Mouse (Mus musculus) heart, postnatal 0 days (tissue): ENCODE data around the gene Zfp36l1. TPM values are rescaled to one million over a fixed set of nuclear protein-coding genes. Genes with fewer than 3 reads are reported as not detected.

ENCODE experiments used
- ATAC-seq: fragments of 200-750 bp; cut with Nextera tagmentation; 2 replicates; pipeline ENCODE4 v1.8.0; 2017; ENCODE audit warnings: low read depth, moderate number of reproducible peaks, moderate library complexity; ENCODE audit not compliant: insufficient read depth
- DNase-seq: peaks from one replicate; pipeline ENCODE4 v3.0.0-alpha.2; 2016; ENCODE audit warnings: low spot score
- H3K27ac ChIP-seq: fragments of 300-500 bp; sonication (generic); 2 replicates; pipeline ENCODE4 v1.5.1; 2014; ENCODE audit warnings: low read depth, mild to moderate bottlenecking
- H3K27me3 ChIP-seq: fragments of 300-500 bp; sonication (generic); 2 replicates; pipeline ENCODE4 v1.6.1; 2014; ENCODE audit warnings: low read length, mixed read lengths; ENCODE audit not compliant: control insufficient read depth, insufficient read depth
- H3K36me3 ChIP-seq: fragments of 300-500 bp; sonication (generic); replicated peaks from 2 replicates; pipeline ENCODE4 v1.6.1; 2014; ENCODE audit warnings: low read length, mixed read lengths; ENCODE audit not compliant: control insufficient read depth, insufficient read depth
- H3K4me1 ChIP-seq: fragments of 300-500 bp; sonication (generic); 2 replicates; pipeline ENCODE4 v1.6.1; 2014; ENCODE audit warnings: antibody characterized with exemption; ENCODE audit not compliant: control insufficient read depth, insufficient read depth
- H3K4me2 ChIP-seq: fragments of 300-500 bp; sonication (generic); 2 replicates; pipeline ENCODE4 v1.6.1; 2014; ENCODE audit warnings: low read depth, mild to moderate bottlenecking, low read length, moderate library complexity
- H3K4me3 ChIP-seq: fragments of 300-500 bp; sonication (generic); 2 replicates; pipeline ENCODE4 v1.5.1; 2014; ENCODE audit warnings: low read depth, low read length
- H3K9ac ChIP-seq: fragments of 300-500 bp; sonication (generic); replicated peaks from 2 replicates; pipeline ENCODE4 v1.6.1; 2014; ENCODE audit warnings: low read depth, low read length, mixed read lengths
- H3K9me3 ChIP-seq: fragments of 300-500 bp; sonication (generic); replicated peaks from 2 replicates; pipeline ENCODE4 v1.6.1; 2016; ENCODE audit warnings: low read length; ENCODE audit not compliant: control insufficient read depth
- CTCF ChIP-seq: IDR thresholded peaks from 2 replicates; pipeline ENCODE4 v1.5.1; 2016; ENCODE audit warnings: antibody characterized with exemption, control low read depth, low read depth
- EP300 ChIP-seq: IDR thresholded peaks from 2 replicates; pipeline ENCODE4 v1.6.1; 2016; ENCODE audit warnings: antibody characterized with exemption, low read depth
- WGBS: fragments of 180-500 bp; shearing (Covaris S2); extraction: QIAGEN DNeasy Blood & Tissue Kit; methylation state at CpG from one replicate; pipeline ENCODE4 v1.1.7; 2014; 5-methylcytosine and 5-hydroxymethylcytosine counted together
- polyA plus RNA-seq: library from polyadenylated mRNA; unstranded; fragments of >200 nt; fragmentation: Nextera tagmentation; extraction: Ambion mirVana; gene quantifications from 2 replicates; pipeline ENCODE4 v1.2.1, GENCODE M21; 2015
- total RNA-seq: library from RNA; depleted of rRNA; stranded (reverse); fragments of >200 nt; gene quantifications from 2 replicates; pipeline ENCODE4 v1.2.3, GENCODE M21; 2014; ENCODE audit warnings: low replicate concordance; rRNA removed

Zfp36l1 gene
- 80.6 and 85.1 TPM in 2 replicates for total RNA-seq
- 60.3 and 69.6 TPM in 2 replicates for polyA plus RNA-seq

- Histone ChIP-seq H3K4me1 (peaks cover 13% of the 10 kb centered on the region; the same call in 1 of the 2 replicates), H3K9ac (peak within 1 kb of the TSS; percentile 96), H3K27ac (peak within 1 kb of the TSS; percentile 97), H3K4me2 (peak within 1 kb of the TSS; percentile 68), H3K27me3 (no peaks in the 10 kb centered on the region), H3K4me3 (peak within 1 kb of the TSS; percentile 96), H3K9me3 (no peaks in the 10 kb centered on the region), H3K36me3 (peaks cover 11% of the 10 kb centered on the region)
- under 1% methylated on average over 42 of the region's 42 CpGs for WGBS
- peak; percentile 73 for ATAC-seq
- TF ChIP-seq CTCF (no peak), EP300 (peak; percentile 66; the same call in 1 of the 2 replicates)
- peak; percentile 100 for DNase-seq
Measured at GRCm38 (mm10) chr12:80112852-80113551, at the start of gene Zfp36l1. Zfp36l1 (minus strand) TSS chr12:80113013.

- DNase-seq (no peak), ATAC-seq (no peak)
- peaks cover 14% of the 10 kb centered on the region for H3K36me3 ChIP-seq
- 74% methylated on average over 3 of the region's 3 CpGs for WGBS
- H3K9ac ChIP-seq, result no peak overlapping the region
- H3K4me3 ChIP-seq, result no peak overlapping the region
- no peaks in the 10 kb centered on the region for H3K9me3 ChIP-seq
- no peaks in the 10 kb centered on the region for H3K27me3 ChIP-seq
- no peak overlapping the region for H3K27ac ChIP-seq
- H3K4me1 ChIP-seq, result no peaks in the 10 kb centered on the region
- no peak overlapping the region for H3K4me2 ChIP-seq
- no peak for TF ChIP-seq CTCF
- no peak for TF ChIP-seq EP300
Measured at GRCm38 (mm10) chr12:80162448-80162847, 49.6 kb upstream of the Zfp36l1 start.

GRCm38 (mm10) chr12:80157675-80158074 is 44.9 kb upstream of the Zfp36l1 start:
- H3K4me2 ChIP-seq, result no peak overlapping the region
- H3K4me3 ChIP-seq, result no peak overlapping the region
- WGBS, result 3% methylated on average over 5 of the region's 5 CpGs
- H3K9me3 ChIP-seq, result no peaks in the 10 kb centered on the region
- no peak overlapping the region for H3K9ac ChIP-seq
- H3K27ac ChIP-seq, result no peak overlapping the region
- no peak for ATAC-seq
- H3K27me3 ChIP-seq, result no peaks in the 10 kb centered on the region
- no peaks in the 10 kb centered on the region for H3K36me3 ChIP-seq
- TF ChIP-seq EP300 (no peak), CTCF (peak; percentile 66)
- DNase-seq, result peak; percentile 51
- H3K4me1 ChIP-seq, result no peaks in the 10 kb centered on the region

- H3K4me1 ChIP-seq, result no peaks in the 10 kb centered on the region
- 34% methylated on average over 10 of the region's 10 CpGs for whole genome bisulfite sequencing
- peak; percentile 79 for TF ChIP-seq CTCF
- TF ChIP-seq EP300, result no peak
- ATAC-seq (no peak), DNase-seq (peak; percentile 68)
- H3K4me2 ChIP-seq, result no peak overlapping the region
- H3K9me3 ChIP-seq, result no peaks in the 10 kb centered on the region
- no peaks in the 10 kb centered on the region for H3K36me3 ChIP-seq
- no peak overlapping the region for H3K9ac ChIP-seq
- no peak overlapping the region for H3K27ac ChIP-seq
- no peaks in the 10 kb centered on the region for H3K27me3 ChIP-seq
- no peak overlapping the region for H3K4me3 ChIP-seq
Measured at GRCm38 (mm10) chr12:80153687-80154326, 41.0 kb upstream of the Zfp36l1 start.

- Histone ChIP-seq H3K4me1 (no peaks in the 10 kb centered on the region), H3K4me2 (no peak overlapping the region), H3K36me3 (no peaks in the 10 kb centered on the region), H3K27ac (no peak overlapping the region), H3K9me3 (no peaks in the 10 kb centered on the region), H3K4me3 (no peak overlapping the region), H3K27me3 (no peaks in the 10 kb centered on the region), H3K9ac (no peak overlapping the region)
- TF ChIP-seq CTCF, result no peak
- no peak for TF ChIP-seq EP300
- WGBS, result 82% methylated on average over 6 of the region's 6 CpGs
- DNase-seq (no peak), ATAC-seq (no peak)
Measured at GRCm38 (mm10) chr12:80153078-80153477, 40.3 kb upstream of the Zfp36l1 start.
